Mouse (Mus musculus) CH12.LX (cell line): ENCODE measurements around the gene Ckap4.

Source experiments
- CHD1 ChIP-seq: IDR thresholded peaks from 2 replicates; pipeline ENCODE4 v1.6.1; 2012; ENCODE audit warnings: low read depth, low read length, improper control_type of control experiment, inconsistent platforms
- CTCF ChIP-seq, 2 experiments: IDR thresholded peaks in 1 of 2; conservative IDR thresholded peaks in 1 of 2; 2 replicates each; pipeline ENCODE4 v1.5.1; 2011 to 2012; ENCODE audit warnings: low read depth in 2 of 2, low read length in 2 of 2, improper control_type of control experiment in 1 of 2, inconsistent platforms in 1 of 2, mild to moderate bottlenecking in 1 of 2, moderate library complexity in 1 of 2
- EP300 ChIP-seq: IDR thresholded peaks from 2 replicates; pipeline ENCODE4 v1.6.1; 2011; ENCODE audit warnings: low read length, improper control_type of control experiment
- POLR2A ChIP-seq: IDR thresholded peaks from 2 replicates; pipeline ENCODE4 v1.6.1; 2011; ENCODE audit warnings: low read depth, mild to moderate bottlenecking, improper control_type of control experiment, low read length
- POLR2AphosphoS2 ChIP-seq: IDR thresholded peaks from 2 replicates; pipeline ENCODE4 v1.6.1; 2011; ENCODE audit warnings: low read depth, low read length, improper control_type of control experiment
- RCOR1 ChIP-seq: conservative IDR thresholded peaks from 2 replicates; pipeline ENCODE4 v1.6.1; 2012; ENCODE audit warnings: low read depth, mild to moderate bottlenecking, inconsistent platforms, low read length, improper control_type of control experiment
- TBP ChIP-seq: conservative IDR thresholded peaks from 2 replicates; pipeline ENCODE4 v1.6.1; 2011; ENCODE audit warnings: low read depth, low read length, improper control_type of control experiment
- USF2 ChIP-seq: conservative IDR thresholded peaks from 2 replicates; pipeline ENCODE4 v1.6.1; 2011; ENCODE audit warnings: low read depth, low read length, improper control_type of control experiment

DNA sequence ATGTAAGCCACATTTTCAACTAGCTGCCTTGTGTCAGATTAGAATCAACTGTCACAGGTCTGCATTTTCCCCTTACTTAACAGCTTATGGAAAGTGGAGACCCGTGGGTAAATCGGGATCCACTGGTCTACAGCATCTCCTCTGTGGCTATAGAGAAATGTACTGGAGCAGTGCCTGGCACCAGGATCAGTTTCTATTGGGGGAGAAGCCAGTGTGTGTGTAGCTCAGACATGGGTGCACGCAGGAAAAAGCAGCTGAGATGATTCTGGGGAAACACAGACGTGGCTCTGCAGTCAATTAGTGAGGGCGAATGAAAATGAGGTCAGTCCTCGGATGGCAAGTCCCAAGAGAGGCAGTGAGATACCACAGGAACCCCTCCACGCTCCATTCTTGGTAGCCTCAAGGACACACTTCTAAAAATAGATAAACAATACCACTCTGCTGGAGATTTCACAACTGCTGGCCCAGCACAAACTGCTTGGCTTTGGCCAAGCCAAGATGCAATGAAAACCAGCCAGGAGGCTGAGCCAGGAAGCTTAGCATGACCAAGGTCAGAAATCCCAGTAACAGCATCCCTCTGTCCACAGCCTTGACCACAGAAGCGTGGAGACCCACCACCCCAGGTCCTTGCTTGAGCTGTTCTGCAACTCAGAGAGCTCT, 53.1 kb downstream of the Ckap4 start:
- no peak for TF ChIP-seq USF2
- TF ChIP-seq EP300 = no peak
- TF ChIP-seq CTCF (conservative IDR thresholded peaks at IDR 0.05 in 1 of 2, IDR thresholded peaks at IDR 0.05 in 1 of 2; ENCODE audit: low read depth in 2 of 2, low read length in 2 of 2) = no peak
- TF ChIP-seq POLR2A = no peak
- TF ChIP-seq TBP = no peak
- TF ChIP-seq POLR2AphosphoS2 = no peak
- TF ChIP-seq CHD1 = no peak
- TF ChIP-seq RCOR1 = no peak
